Mouse (Mus musculus) mammary gland, adult 2 months (tissue): ENCODE results near the gene Aars2. TPM values are rescaled to one million over a fixed set of nuclear protein-coding genes. Genes with fewer than 3 reads are reported as not detected.

Experiments used
- polyA plus RNA-seq: library from polyadenylated mRNA; depleted of rRNA; stranded (reverse); fragments of >200 nt; gene quantifications from 2 replicates; pipeline ENCODE4 v1.2.3, GENCODE M21; 2012; ENCODE audit warnings: low replicate concordance; rRNA removed

The Aars2 gene
- polyA plus RNA-seq = 15.0 and 22.0 TPM in 2 replicates

GRCm38 (mm10) chr17:45506700-45507189 is at the start of gene Aars2:
Aars2 (plus strand) TSS chr17:45506841.

GRCm38 (mm10) chr17:45474669-45475465 is 31.8 kb upstream of the Aars2 start, which contains the start of gene Spats1:
Spats1 (minus strand) TSS chr17:45475415.

GRCm38 (mm10) chr17:45523263-45523662 is 16.6 kb downstream of the Aars2 start, which contains the start of gene Tcte1:
Tcte1 (plus strand) TSS chr17:45523434.

GRCm38 (mm10) chr17:45549617-45550181 is 43.1 kb downstream of the Aars2 start, which contains the start of gene Tmem151b:
Tmem151b (minus strand) TSS chr17:45549677.

GRCm38 (mm10) chr17:45555452-45556106 is 48.9 kb downstream of the Aars2 start, which contains the start of gene Nfkbie:
Nfkbie (plus strand) TSS chr17:45555703.

GRCm38 (mm10) chr17:45563655-45564530 is 57.3 kb downstream of the Aars2 start, which contains the start of gene Slc35b2:
Slc35b2 (plus strand) TSS chr17:45563874.

Other genes with a start within 250 kb of the Aars2 start
- 5.2 and 11.8 TPM in 2 replicates for gene Cdc5l, start 73.1 kb upstream of the Aars2 start, polyA plus RNA-seq
- gene Spats1, start 31.4 kb upstream of the Aars2 start, polyA plus RNA-seq = not detected in 2 replicates
- 0.39 and 0.62 TPM in 2 replicates for gene Tcte1, start 16.6 kb downstream of the Aars2 start, polyA plus RNA-seq
- 0.53 and 1.3 TPM in 2 replicates for gene Tmem151b, start 42.8 kb downstream of the Aars2 start, polyA plus RNA-seq
- gene Nfkbie, start 48.9 kb downstream of the Aars2 start, polyA plus RNA-seq = 18.5 and 44.8 TPM in 2 replicates
- 111 and 198 TPM in 2 replicates for gene Slc35b2, start 57.0 kb downstream of the Aars2 start, polyA plus RNA-seq
- gene Hsp90ab1, start 66.4 kb downstream of the Aars2 start, polyA plus RNA-seq = 246 and 387 TPM in 2 replicates
- 166 and 209 TPM in 2 replicates for gene Slc29a1, start 92.8 kb downstream of the Aars2 start, polyA plus RNA-seq
- not detected in 2 replicates for gene Mymx, start 95.3 kb downstream of the Aars2 start, polyA plus RNA-seq
- gene Capn11, start 152.5 kb downstream of the Aars2 start, polyA plus RNA-seq = not detected in 2 replicates
- gene Mrpl14, start 179.5 kb downstream of the Aars2 start, polyA plus RNA-seq = 118 and 218 TPM in 2 replicates
- 66.2 and 96.7 TPM in 2 replicates for gene Tmem63b, start 180.1 kb downstream of the Aars2 start, polyA plus RNA-seq
- gene 1600014C23Rik, start 227.0 kb downstream of the Aars2 start, polyA plus RNA-seq = not detected in 2 replicates